Mouse (Mus musculus): Measurements from ENCODE around the gene Wdr81. TPM values are rescaled to one million over a fixed set of nuclear protein-coding genes. Genes with fewer than 3 reads are reported as not detected.

Wdr81 gene
- polyA plus RNA-seq, 1 experiment from 2014 or later = 5.9 TPM

- H3K36me3 ChIP-seq = peaks cover 15% of the 10 kb centered on the region
- 20% methylated on average over 19 of the region's 19 CpGs for WGBS
- H3K9ac ChIP-seq = peak overlapping the region; percentile 63
- peaks cover 20% of the 10 kb centered on the region for H3K4me1 ChIP-seq (replicated peaks)
- H3K27me3 ChIP-seq = no peaks in the 10 kb centered on the region
- no peaks in the 10 kb centered on the region for H3K9me3 ChIP-seq
- no peak overlapping the region for H3K27ac ChIP-seq (replicated peaks)
- peak overlapping the region; percentile 33 for H3K4me3 ChIP-seq
- H3K4me2 ChIP-seq = peak overlapping the region; percentile 59
- ATAC-seq (ENCODE audit: low read depth) = peak; percentile 60; the same call in 1 of the 2 replicates
These were observed 13.1 kb upstream of the Wdr81 start for GRCm38 (mm10) chr11:75467512-75468215.

- Histone ChIP-seq H3K9ac (no peak overlapping the region), H3K27ac (replicated peaks) (no peak overlapping the region), H3K27me3 (no peaks in the 10 kb centered on the region), H3K4me3 (no peak overlapping the region), H3K4me1 (replicated peaks) (peaks cover 28% of the 10 kb centered on the region), H3K4me2 (no peak overlapping the region), H3K36me3 (peaks cover 15% of the 10 kb centered on the region), H3K9me3 (no peaks in the 10 kb centered on the region)
- WGBS = 98% methylated on average over 4 of the region's 4 CpGs
- no peak for ATAC-seq (ENCODE audit: low read depth)
These were observed 12.4 kb upstream of the Wdr81 start for GRCm38 (mm10) chr11:75466731-75467505.

DNA sequence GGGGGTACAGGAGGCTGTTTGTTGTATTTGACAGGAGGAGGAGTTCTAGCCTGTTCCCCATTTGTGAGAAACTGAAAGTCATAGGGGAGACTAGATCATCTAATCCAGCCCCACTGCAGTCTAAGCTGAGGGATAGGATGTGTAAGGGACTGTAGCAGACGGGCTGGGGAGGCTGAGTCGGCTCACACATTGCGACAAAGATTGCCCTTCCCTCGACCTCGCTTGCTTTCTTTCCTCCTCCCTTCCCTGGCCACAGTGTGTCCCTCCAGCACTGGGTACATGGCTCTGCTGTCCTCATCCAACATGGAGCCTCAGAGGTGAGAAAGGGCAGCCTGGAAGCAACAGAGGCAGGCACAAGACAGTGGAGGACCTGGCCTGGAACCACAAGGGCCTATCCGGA, 10.5 kb upstream of the Wdr81 start:
- Histone ChIP-seq H3K9me3 (no peaks in the 10 kb centered on the region), H3K27me3 (no peaks in the 10 kb centered on the region), H3K36me3 (peaks cover 15% of the 10 kb centered on the region), H3K4me3 (no peak overlapping the region), H3K9ac (no peak overlapping the region), H3K27ac (replicated peaks) (no peak overlapping the region), H3K4me2 (no peak overlapping the region), H3K4me1 (replicated peaks) (peaks cover 38% of the 10 kb centered on the region)
- ATAC-seq (ENCODE audit: low read depth) = no peak
- 82% methylated on average over 6 of the region's 6 CpGs for WGBS

DNA sequence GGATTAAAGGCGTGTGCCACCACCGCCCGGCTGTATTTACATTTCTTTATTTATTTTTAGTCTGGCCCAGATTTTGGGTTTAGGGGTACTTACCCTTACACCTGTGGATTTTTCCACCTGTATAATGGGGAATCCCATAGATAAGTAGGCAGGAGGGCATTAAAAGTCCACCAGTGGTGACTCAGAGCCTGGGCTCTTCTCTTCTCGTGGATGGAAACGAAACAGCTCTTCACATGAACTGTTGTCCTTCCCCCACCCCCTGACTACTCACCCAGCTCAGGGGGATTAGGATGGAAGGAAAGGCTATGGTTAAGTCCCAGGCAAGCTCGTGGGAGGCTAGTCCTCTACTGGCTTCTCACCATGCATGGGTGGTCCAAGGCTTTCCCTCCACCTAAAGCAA, 9.9 kb upstream of the Wdr81 start:
- no peak overlapping the region for H3K27ac ChIP-seq (replicated peaks)
- 88% methylated on average over 6 of the region's 6 CpGs for WGBS
- no peak overlapping the region for H3K9ac ChIP-seq
- H3K4me3 ChIP-seq = no peak overlapping the region
- no peak overlapping the region for H3K4me2 ChIP-seq
- no peaks in the 10 kb centered on the region for H3K9me3 ChIP-seq
- H3K36me3 ChIP-seq = peaks cover 15% of the 10 kb centered on the region
- peaks cover 44% of the 10 kb centered on the region for H3K4me1 ChIP-seq (replicated peaks)
- ATAC-seq (ENCODE audit: low read depth) = no peak
- no peaks in the 10 kb centered on the region for H3K27me3 ChIP-seq

- H3K4me2 ChIP-seq = peak overlapping the region; percentile 98; the same call in 1 of the 2 replicates
- no peak overlapping the region for H3K4me3 ChIP-seq
- no peak overlapping the region for H3K27ac ChIP-seq (replicated peaks)
- no peak overlapping the region for H3K9ac ChIP-seq
- H3K27me3 ChIP-seq = no peaks in the 10 kb centered on the region
- ATAC-seq (ENCODE audit: low read depth) = no peak
- no peaks in the 10 kb centered on the region for H3K9me3 ChIP-seq
- WGBS = 85% methylated on average over 4 of the region's 4 CpGs
- peaks cover 46% of the 10 kb centered on the region for H3K4me1 ChIP-seq (replicated peaks)
- peaks cover 15% of the 10 kb centered on the region for H3K36me3 ChIP-seq
These were observed 9.1 kb upstream of the Wdr81 start for GRCm38 (mm10) chr11:75463624-75464023.

DNA sequence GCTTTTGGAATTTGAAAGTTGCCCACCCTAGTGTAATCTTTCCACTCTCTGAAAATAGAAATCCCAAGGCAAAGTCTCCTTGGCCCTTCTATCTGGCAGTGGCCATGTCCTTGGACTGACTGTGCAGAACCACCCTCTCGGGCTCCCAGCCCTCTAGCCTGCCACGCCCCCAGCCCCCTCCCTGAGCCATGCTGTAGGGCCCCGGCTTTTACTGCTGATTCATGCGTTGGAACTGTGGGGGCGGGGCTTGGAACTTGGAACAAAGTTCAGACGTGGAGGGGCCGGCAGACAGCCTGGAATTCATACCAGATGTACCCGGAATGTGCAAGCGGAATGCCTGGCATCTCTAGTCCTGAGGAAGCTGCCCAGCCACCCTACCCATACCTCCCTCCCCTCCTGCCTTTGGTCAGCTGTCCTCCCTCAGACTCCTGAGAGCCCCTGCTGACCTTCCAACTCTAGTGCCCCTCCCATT, 8.4 kb upstream of the Wdr81 start:
- Histone ChIP-seq H3K9ac (peak overlapping the region; percentile 79), H3K36me3 (peaks cover 15% of the 10 kb centered on the region), H3K4me1 (replicated peaks) (peaks cover 42% of the 10 kb centered on the region), H3K9me3 (no peaks in the 10 kb centered on the region), H3K27ac (replicated peaks) (no peak overlapping the region), H3K4me2 (peak overlapping the region; percentile 98), H3K27me3 (no peaks in the 10 kb centered on the region), H3K4me3 (peak overlapping the region; percentile 75)
- 6% methylated on average over 9 of the region's 9 CpGs for WGBS
- ATAC-seq (ENCODE audit: low read depth) = no peak

DNA sequence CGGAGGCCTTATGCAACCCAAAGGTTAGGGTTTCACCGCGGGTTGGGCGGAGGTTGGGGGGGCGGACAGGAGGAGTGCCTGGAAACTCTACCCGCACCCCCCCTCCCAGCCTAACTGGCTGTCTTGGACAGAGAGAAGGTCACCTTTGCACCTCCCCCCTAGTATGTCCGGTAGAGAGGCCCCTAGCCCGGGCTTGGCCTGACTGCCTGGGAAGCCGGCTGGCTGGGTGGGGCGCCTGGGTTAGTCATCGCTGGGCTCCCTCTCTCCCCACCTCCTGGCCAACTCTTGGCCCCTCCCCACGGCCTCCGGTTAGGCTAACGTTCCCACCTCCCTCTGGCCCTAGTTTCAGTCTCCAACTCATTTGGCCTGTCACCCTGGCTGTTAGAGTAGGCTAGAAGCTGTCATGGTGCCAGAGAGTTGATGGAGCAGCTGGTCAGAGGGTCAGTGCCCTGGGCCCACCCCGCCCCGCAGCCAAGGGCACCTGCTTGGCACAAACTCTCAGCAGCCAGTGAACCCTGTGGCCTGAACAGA, 7.8 kb upstream of the Wdr81 start:
- Histone ChIP-seq H3K4me2 (peak overlapping the region; percentile 98), H3K4me3 (peak overlapping the region; percentile 75), H3K27ac (replicated peaks) (peak overlapping the region; percentile 28; the same call in 1 of the 2 replicates), H3K36me3 (peaks cover 15% of the 10 kb centered on the region), H3K9me3 (no peaks in the 10 kb centered on the region), H3K9ac (peak overlapping the region; percentile 79), H3K27me3 (no peaks in the 10 kb centered on the region), H3K4me1 (replicated peaks) (peaks cover 36% of the 10 kb centered on the region)
- no peak for ATAC-seq (ENCODE audit: low read depth)
- 3% methylated on average over 16 of the region's 16 CpGs for WGBS

DNA sequence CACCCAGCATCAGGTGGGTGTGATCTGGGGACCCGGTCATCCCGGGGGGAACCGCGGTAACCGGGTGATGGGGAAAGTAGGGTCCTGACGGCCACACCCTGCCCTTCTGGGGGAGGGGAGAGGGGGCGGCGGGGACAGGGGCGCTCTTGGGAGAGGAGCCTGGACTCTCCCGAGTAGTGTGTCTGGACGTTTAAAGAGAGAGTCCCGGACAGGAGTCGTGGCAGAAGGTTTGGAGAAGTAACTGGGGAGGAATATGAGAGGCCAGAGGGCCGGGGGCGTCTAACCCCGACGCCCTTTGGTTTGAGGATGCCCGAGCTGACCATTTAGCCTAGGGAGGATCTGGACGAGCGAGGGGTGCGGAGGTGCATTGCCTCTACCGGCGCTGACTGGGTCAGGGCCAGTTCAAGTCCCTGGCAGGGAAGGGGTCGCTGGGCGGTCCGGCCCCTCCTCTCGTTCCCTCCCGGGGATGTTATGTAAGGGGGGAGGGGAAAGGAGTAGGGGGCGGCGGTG, 7.3 kb upstream of the Wdr81 start:
- Histone ChIP-seq H3K4me3 (peak overlapping the region; percentile 75), H3K9ac (peak overlapping the region; percentile 79), H3K36me3 (peaks cover 15% of the 10 kb centered on the region), H3K27ac (replicated peaks) (peak overlapping the region; percentile 72), H3K9me3 (no peaks in the 10 kb centered on the region), H3K4me2 (peak overlapping the region; percentile 98), H3K4me1 (replicated peaks) (peaks cover 36% of the 10 kb centered on the region), H3K27me3 (no peaks in the 10 kb centered on the region)
- WGBS = under 1% methylated on average over 28 of the region's 30 CpGs
- peak; percentile 57 for ATAC-seq (ENCODE audit: low read depth)

GRCm38 (mm10) chr11:75460844-75461742, 6.6 kb upstream of the Wdr81 start, which contains the start of gene Tlcd2:
Gene Tlcd2, plus strand, starts transcription at chr11:75461715.
- Histone ChIP-seq H3K4me2 (peak within 1 kb of the TSS; percentile 98), H3K4me3 (peak within 1 kb of the TSS; percentile 75), H3K4me1 (replicated peaks) (peaks cover 36% of the 10 kb centered on the region), H3K27me3 (no peaks in the 10 kb centered on the region), H3K36me3 (peaks cover 12% of the 10 kb centered on the region), H3K9ac (peak within 1 kb of the TSS; percentile 79), H3K27ac (replicated peaks) (peak within 1 kb of the TSS; percentile 91), H3K9me3 (no peaks in the 10 kb centered on the region)
- peak; percentile 95 for ATAC-seq (ENCODE audit: low read depth)
- under 1% methylated on average over 46 of the region's 46 CpGs for WGBS

GRCm38 (mm10) chr11:75460103-75460843, 5.8 kb upstream of the Wdr81 start:
- Histone ChIP-seq H3K27me3 (no peaks in the 10 kb centered on the region), H3K4me3 (peak overlapping the region; percentile 44), H3K36me3 (peaks cover 4% of the 10 kb centered on the region), H3K4me1 (replicated peaks) (peaks cover 38% of the 10 kb centered on the region), H3K9me3 (no peaks in the 10 kb centered on the region), H3K27ac (replicated peaks) (peak overlapping the region; percentile 91), H3K4me2 (peak overlapping the region; percentile 77), H3K9ac (peak overlapping the region; percentile 63)
- 2% methylated on average over 19 of the region's 19 CpGs for WGBS
- ATAC-seq (ENCODE audit: low read depth) = peak; percentile 19; the same call in 1 of the 2 replicates

DNA sequence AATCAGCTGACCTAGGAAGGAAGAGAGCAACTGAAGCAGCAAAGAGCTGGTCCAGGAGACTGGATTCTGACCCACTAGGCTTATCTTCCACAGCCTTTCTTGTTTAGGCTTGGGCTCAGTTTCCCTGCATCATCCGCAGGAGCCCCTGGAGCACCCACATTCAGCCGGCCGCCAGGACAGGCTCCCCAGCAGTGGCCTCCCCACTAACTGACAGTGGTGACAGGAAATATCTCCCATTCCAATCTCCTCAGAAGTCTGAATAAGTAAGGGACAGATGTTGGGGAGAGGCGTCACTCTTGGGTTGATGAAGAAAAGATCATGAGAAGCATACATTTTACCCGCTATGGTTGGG, 5.2 kb upstream of the Wdr81 start:
- Histone ChIP-seq H3K9ac (no peak overlapping the region; the same call in 1 of the 2 replicates), H3K27me3 (no peaks in the 10 kb centered on the region), H3K36me3 (no peaks in the 10 kb centered on the region), H3K4me2 (peak overlapping the region; percentile 77), H3K27ac (replicated peaks) (peak overlapping the region; percentile 91), H3K4me1 (replicated peaks) (peaks cover 43% of the 10 kb centered on the region), H3K4me3 (no peak overlapping the region), H3K9me3 (no peaks in the 10 kb centered on the region)
- 31% methylated on average over 5 of the region's 5 CpGs for WGBS
- ATAC-seq (ENCODE audit: low read depth) = no peak

Data from neural tube, embryonic 13.5 days (tissue).